Mouse (Mus musculus) lung, adult 2 months (tissue): ENCODE results near the gene Mapkapk3. TPM values are rescaled to one million over a fixed set of nuclear protein-coding genes. Genes with fewer than 3 reads are reported as not detected.

Source experiments
- DNase-seq: peaks from one replicate; pipeline ENCODE4 v3.0.0; 2022
- H3K4me1 ChIP-seq: fragments of 200-500 bp; 2 replicates; pipeline ENCODE4 v1.6.1; 2011; ENCODE audit warnings: low read length; ENCODE audit not compliant: control insufficient read depth, insufficient read depth
- H3K4me3 ChIP-seq: fragments of 200-500 bp; replicated peaks from 2 replicates; pipeline ENCODE3; 2011; ENCODE audit warnings: low read depth, mild to moderate bottlenecking, control low read depth, low read length; ENCODE audit errors: extremely low read depth
- CTCF ChIP-seq: fragments of 200-500 bp; IDR thresholded peaks from 2 replicates; pipeline ENCODE4 v1.5.1; 2011; ENCODE audit warnings: mild to moderate bottlenecking, low read length, control low read depth; ENCODE audit not compliant: insufficient read depth
- POLR2A ChIP-seq: fragments of 200-500 bp; IDR thresholded peaks from 2 replicates; pipeline ENCODE4 v1.6.1; 2011; ENCODE audit warnings: low read depth, mild to moderate bottlenecking, control low read depth, low read length, borderline replicate concordance; ENCODE audit errors: extremely low read depth
- WGBS: fragments of 180-500 bp; shearing (Covaris S2); methylation state at CpG from one replicate; pipeline ENCODE4 v1.1.7; 2018; 5-methylcytosine and 5-hydroxymethylcytosine counted together
- polyA plus RNA-seq: library from polyadenylated mRNA; depleted of rRNA; stranded (reverse); fragments of >200 nt; gene quantifications from 2 replicates; pipeline ENCODE4 v1.2.3, GENCODE M21; 2012

Mapkapk3 gene
- polyA plus RNA-seq, 1 experiment, result 41.1 TPM

- H3K4me3 ChIP-seq, result no peak overlapping the region
- no peak for DNase-seq
- WGBS, result 46% methylated on average over 13 of the region's 13 CpGs
- no peak for TF ChIP-seq CTCF
- no peak for TF ChIP-seq POLR2A
- peaks cover 15% of the 10 kb centered on the region for H3K4me1 ChIP-seq
Observed at GRCm38 (mm10) chr9:107280322-107281027, 9.2 kb downstream of the Mapkapk3 start.

- TF ChIP-seq POLR2A, result no peak
- no peak for TF ChIP-seq CTCF
- H3K4me1 ChIP-seq, result peaks cover 15% of the 10 kb centered on the region
Observed at GRCm38 (mm10) chr9:107279378-107280321, 10.0 kb downstream of the Mapkapk3 start.

DNA sequence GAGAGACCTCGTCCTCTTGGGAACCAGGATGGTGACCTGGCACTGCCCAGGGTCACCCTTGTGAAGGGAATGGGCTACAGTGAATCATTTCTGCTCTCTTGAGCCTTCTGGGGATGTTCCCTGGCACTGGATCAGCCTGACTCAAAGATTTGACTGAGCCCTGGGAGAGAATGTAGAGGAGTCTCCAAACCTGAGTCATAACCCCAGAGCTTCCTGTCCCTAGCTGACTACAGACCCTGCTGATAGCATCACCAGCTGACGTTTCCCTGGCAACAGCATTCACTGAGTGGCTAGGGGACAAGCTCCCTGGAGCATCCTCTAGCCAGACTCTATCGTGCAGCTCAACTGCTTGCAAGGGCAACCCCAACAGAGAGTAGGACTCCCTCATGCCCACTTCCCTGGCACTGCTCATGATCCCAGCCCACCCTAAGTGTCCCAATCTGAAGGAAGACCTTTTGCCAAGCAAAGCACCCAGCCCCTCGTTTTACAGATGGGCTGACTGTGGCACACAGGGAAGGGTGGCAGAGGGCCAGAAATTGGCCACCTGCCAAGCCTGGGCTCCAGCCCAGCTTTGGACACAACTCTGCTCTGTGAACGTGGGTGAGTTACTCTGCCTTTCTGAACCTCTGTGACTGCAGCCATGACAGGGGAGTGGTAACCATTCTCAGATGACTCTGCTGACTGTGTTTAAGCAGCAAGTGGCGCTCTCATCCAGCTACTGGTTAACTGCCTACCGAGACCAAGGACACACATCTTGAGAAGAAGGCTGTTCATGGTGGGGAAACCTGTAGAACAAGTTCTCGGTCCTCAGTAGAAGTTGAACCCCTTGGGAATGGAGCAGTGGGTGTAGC is 10.9 kb downstream of the Mapkapk3 start:
- DNase-seq, result no peak
- TF ChIP-seq CTCF (0 out of 2 replicates have a peak, but pooled peaks have one; percentile 16), POLR2A (no peak)
- Histone ChIP-seq H3K4me1 (peaks cover 15% of the 10 kb centered on the region), H3K4me3 (no peak overlapping the region)
- 44% methylated on average over 8 of the region's 8 CpGs for WGBS

More at GRCm38 (mm10) chr9:107279378-107280321, 10.0 kb downstream of the Mapkapk3 start:
- DNase-seq, result no peak
- WGBS, result 36% methylated on average over 16 of the region's 16 CpGs
- peak overlapping the region; percentile 28 for H3K4me3 ChIP-seq

- 75% methylated on average over 4 of the region's 4 CpGs for WGBS
Observed at GRCm38 (mm10) chr9:107278126-107278525, 11.6 kb downstream of the Mapkapk3 start.

DNA sequence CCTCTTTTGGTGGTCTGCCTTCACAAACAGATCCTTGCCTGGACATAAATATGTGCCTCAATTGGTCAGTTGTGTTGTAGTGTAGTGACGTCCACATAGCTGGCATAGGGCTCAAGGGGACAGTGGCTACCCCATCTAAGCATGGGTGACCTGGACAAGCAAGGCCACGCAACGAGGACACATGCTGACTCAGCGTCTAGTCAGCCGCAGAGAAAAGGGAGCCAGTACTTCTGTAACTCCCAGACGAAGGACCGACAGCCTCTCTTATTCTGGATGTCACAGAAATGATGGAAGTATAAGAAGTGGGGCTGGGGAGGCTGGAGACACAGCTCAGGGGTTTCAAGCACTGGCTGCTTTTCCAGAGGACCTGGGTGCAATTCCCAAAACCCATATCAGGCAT is 12.1 kb downstream of the Mapkapk3 start:
- WGBS, result 82% methylated on average over 7 of the region's 7 CpGs
- no peak for DNase-seq
- no peak overlapping the region for H3K4me3 ChIP-seq
- TF ChIP-seq POLR2A (no peak), CTCF (no peak)
- H3K4me1 ChIP-seq, result peaks cover 15% of the 10 kb centered on the region

More at GRCm38 (mm10) chr9:107278126-107278525, 11.6 kb downstream of the Mapkapk3 start:
- Histone ChIP-seq H3K4me1 (peaks cover 15% of the 10 kb centered on the region), H3K4me3 (no peak overlapping the region)
- no peak for DNase-seq
- no peak for TF ChIP-seq CTCF
- TF ChIP-seq POLR2A, result no peak

DNA sequence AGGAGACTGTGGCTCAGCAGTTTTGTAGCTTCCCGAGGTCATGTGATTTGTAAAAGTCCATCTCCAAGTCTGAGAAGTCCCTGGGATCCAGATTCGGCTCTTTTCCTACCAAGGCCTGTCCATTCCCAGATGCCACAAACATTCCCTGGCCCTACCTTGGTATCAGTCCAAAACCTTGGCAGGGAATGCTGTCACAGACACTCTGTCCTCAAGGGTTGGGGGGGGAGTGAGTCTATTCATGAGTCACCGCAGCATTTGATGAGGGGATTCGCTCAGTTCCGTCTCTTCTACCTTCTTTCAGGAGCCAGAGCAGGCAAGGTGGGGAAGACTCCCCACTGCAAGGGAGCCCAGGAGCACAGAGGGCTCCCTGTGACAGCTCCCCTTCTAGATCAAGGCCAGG is 14.0 kb downstream of the Mapkapk3 start:
- no peak overlapping the region for H3K4me3 ChIP-seq
- no peak for DNase-seq
- 81% methylated on average over 5 of the region's 5 CpGs for WGBS
- no peak for TF ChIP-seq POLR2A
- no peak for TF ChIP-seq CTCF
- H3K4me1 ChIP-seq, result peaks cover 15% of the 10 kb centered on the region

DNA sequence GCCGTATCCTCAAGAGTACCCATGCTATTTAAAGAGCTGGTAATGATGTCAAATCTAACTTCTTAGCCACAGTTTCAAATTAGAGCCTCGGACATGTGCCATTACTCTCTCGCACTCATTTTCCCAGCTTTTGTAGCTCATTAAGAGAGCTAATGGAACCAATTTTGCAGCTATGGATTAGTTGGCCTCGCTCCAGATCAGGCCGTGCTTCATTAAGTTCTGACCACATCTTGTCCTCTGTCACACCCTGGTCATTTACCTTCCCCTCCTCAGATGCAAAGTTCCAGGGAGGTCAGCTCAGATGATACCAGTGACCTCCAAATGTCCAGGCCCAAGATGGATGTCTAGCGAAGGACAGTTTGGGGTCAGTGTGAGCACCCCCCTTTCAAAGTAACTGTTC is 14.9 kb downstream of the Mapkapk3 start:
- no peak overlapping the region for H3K4me3 ChIP-seq
- DNase-seq, result no peak
- TF ChIP-seq CTCF, result no peak
- no peak for TF ChIP-seq POLR2A
- peaks cover 11% of the 10 kb centered on the region for H3K4me1 ChIP-seq
- WGBS, result 85% methylated on average over 6 of the region's 6 CpGs

GRCm38 (mm10) chr9:107273184-107273583 is 16.5 kb downstream of the Mapkapk3 start:
- Histone ChIP-seq H3K4me1 (no peaks in the 10 kb centered on the region), H3K4me3 (no peak overlapping the region)
- WGBS, result 35% methylated on average over 10 of the region's 10 CpGs
- no peak for DNase-seq
- no peak for TF ChIP-seq CTCF
- no peak for TF ChIP-seq POLR2A

GRCm38 (mm10) chr9:107272284-107272683 is 17.4 kb downstream of the Mapkapk3 start:
- Histone ChIP-seq H3K4me1 (no peaks in the 10 kb centered on the region), H3K4me3 (no peak overlapping the region)
- no peak for TF ChIP-seq CTCF
- no peak for TF ChIP-seq POLR2A
- WGBS, result 43% methylated on average over 4 of the region's 4 CpGs
- no peak for DNase-seq
